Mouse (Mus musculus) heart, postnatal 0 days (tissue): ENCODE measurements around the gene Sept10.

Source experiments
- CTCF ChIP-seq: IDR thresholded peaks from 2 replicates; pipeline ENCODE4 v1.5.1; 2016; ENCODE audit warnings: antibody characterized with exemption, control low read depth, low read depth
- EP300 ChIP-seq: IDR thresholded peaks from 2 replicates; pipeline ENCODE4 v1.6.1; 2016; ENCODE audit warnings: antibody characterized with exemption, low read depth

DNA sequence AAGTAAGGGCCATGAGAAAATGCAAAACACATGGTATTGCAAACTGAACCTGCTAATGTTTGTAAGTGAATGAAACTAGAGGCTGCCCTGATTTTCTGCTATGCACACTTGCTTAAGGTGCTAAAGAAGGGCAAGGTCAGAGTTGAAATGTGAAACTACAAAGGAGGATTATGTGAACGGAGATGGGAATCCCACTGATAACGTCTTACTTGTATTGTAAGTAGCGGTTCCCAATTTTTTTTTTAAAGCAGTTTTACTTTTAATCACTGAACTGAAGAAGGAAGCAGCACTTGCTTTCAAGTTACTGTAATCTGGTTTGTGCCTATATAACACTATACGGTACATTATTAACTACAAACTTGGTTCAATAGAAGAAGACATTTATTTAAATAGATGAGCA lies 2.2 kb upstream of the Sept10 start:
- no peak for TF ChIP-seq CTCF
- TF ChIP-seq EP300 = no peak
